ENCODE assay signal across 8 mouse cellular contexts in the genomic region with DNA sequence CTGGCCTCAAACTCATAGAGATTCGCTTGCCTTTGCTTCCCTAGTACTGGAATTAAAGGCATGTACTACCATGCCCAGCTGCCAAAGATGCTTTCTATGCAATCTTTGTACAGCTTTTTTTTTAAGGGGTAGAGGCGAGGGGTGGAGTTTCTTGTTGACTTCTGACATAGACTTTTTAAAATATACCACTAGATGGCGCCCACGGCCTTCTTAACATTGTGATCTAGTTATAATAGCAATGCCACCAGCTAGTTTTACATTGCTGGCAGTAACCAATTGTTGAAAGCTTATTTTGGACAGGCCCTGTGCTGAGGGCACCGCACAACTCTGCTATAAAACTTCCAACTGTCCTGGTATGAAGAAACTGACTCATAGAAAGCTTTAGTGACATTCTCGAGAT. TPM values are rescaled to one million over a fixed set of nuclear protein-coding genes. Genes with fewer than 3 reads are reported as not detected.
A peak's percentile ranks its signal among the peaks of the same experiment; 100 is the strongest.
DNase-seq lines count a peak whose midpoint lies in the region; ATAC-seq and TF ChIP-seq lines count a peak whose summit lies in the region.
"Had no signal": no experiment of that assay in that cellular context is flagged by ENCODE, and none has a peak within 500 bp of the region (broad histone marks: within the 10 kb centered on the region; RNA-seq: fewer than 3 reads in every experiment).

No protein-coding gene starts in this region.

- peak; percentile 31 for TF ChIP-seq CTCF in E14TG2a.4 (conservative IDR thresholded peaks at IDR 0.05; ENCODE audit: low read length)

- WGBS in forebrain, embryonic 13.5 days, result 17% methylated on average over 6 of the region's 6 CpGs
- WGBS in intestine, embryonic 14.5 days, result 15% methylated on average over 6 of the region's 6 CpGs
- WGBS in liver, embryonic 13.5 days (ENCODE audit: insufficient replicate concordance), result 15% methylated on average over 6 of the region's 6 CpGs
- WGBS in neural tube, embryonic 12.5 days, result 25% methylated on average over 6 of the region's 6 CpGs

- H3K27me3 ChIP-seq in E14TG2a.4 (ENCODE audit: insufficient read depth, low read length), result no peaks in the 10 kb centered on the region
- no peaks in the 10 kb centered on the region for H3K27me3 ChIP-seq in forebrain, embryonic 13.5 days
- H3K27me3 ChIP-seq in intestine, embryonic 14.5 days (replicated peaks; ENCODE audit: control insufficient read depth, insufficient read depth, low read length), result no peaks in the 10 kb centered on the region
- H3K27me3 ChIP-seq in liver, embryonic 13.5 days, result no peaks in the 10 kb centered on the region
- H3K27me3 ChIP-seq in neural tube, embryonic 12.5 days (replicated peaks), result no peaks in the 10 kb centered on the region
- H3K27me3 ChIP-seq: limb, embryonic 15.5 days had no signal

- no peaks in the 10 kb centered on the region for H3K4me1 ChIP-seq in E14TG2a.4 (replicated peaks; ENCODE audit: low read depth, low read length)
- H3K4me1 ChIP-seq in forebrain, embryonic 13.5 days, result no peaks in the 10 kb centered on the region
- H3K4me1 ChIP-seq in intestine, embryonic 14.5 days (replicated peaks; ENCODE audit: control insufficient read depth, insufficient read depth, low read length), result no peaks in the 10 kb centered on the region
- H3K4me1 ChIP-seq in liver, embryonic 13.5 days (replicated peaks), result no peaks in the 10 kb centered on the region
- H3K4me1 ChIP-seq in neural tube, embryonic 12.5 days, result no peaks in the 10 kb centered on the region

- no peak overlapping the region for H3K4me2 ChIP-seq in forebrain, embryonic 13.5 days
- no peak overlapping the region for H3K4me2 ChIP-seq in intestine, embryonic 14.5 days (ENCODE audit: low read length)
- no peak overlapping the region for H3K4me2 ChIP-seq in liver, embryonic 13.5 days
- no peak overlapping the region for H3K4me2 ChIP-seq in neural tube, embryonic 12.5 days (replicated peaks)
- H3K4me2 ChIP-seq: limb, embryonic 15.5 days had no signal

- no peaks in the 10 kb centered on the region for H3K9me3 ChIP-seq in E14TG2a.4 (ENCODE audit: low read length)
- no peaks in the 10 kb centered on the region for H3K9me3 ChIP-seq in forebrain, embryonic 13.5 days (replicated peaks)
- H3K9me3 ChIP-seq in intestine, embryonic 14.5 days (ENCODE audit: control insufficient read depth, low read length), result no peaks in the 10 kb centered on the region
- H3K9me3 ChIP-seq in liver, embryonic 13.5 days (replicated peaks), result no peaks in the 10 kb centered on the region
- no peaks in the 10 kb centered on the region for H3K9me3 ChIP-seq in neural tube, embryonic 12.5 days
- H3K9me3 ChIP-seq: limb, embryonic 15.5 days had no signal

- peak; percentile 81 for DNase-seq in A20 (ENCODE audit: low read depth, low spot score)
- DNase-seq in c-Kit-positive CD71-positive TER-119-positive erythroid progenitor cells, embryonic 14.5 days (ENCODE audit: low spot score), result peak; percentile 60
- DNase-seq in intestine, embryonic 14.5 days (ENCODE audit: low spot score), result peak; percentile 74
- peak; percentile 27 for DNase-seq in liver, embryonic 13.5 days

- H3K9ac ChIP-seq in forebrain, embryonic 13.5 days, result no peak overlapping the region
- H3K9ac ChIP-seq in intestine, embryonic 14.5 days (ENCODE audit: low read length), result no peak overlapping the region
- no peak overlapping the region for H3K9ac ChIP-seq in liver, embryonic 13.5 days
- H3K9ac ChIP-seq in neural tube, embryonic 12.5 days, result no peak overlapping the region
- H3K9ac ChIP-seq: limb, embryonic 15.5 days had no signal

- H3K4me3 ChIP-seq in E14TG2a.4 (replicated peaks; ENCODE audit: low read length), result no peak overlapping the region
- no peak overlapping the region for H3K4me3 ChIP-seq in forebrain, embryonic 13.5 days
- H3K4me3 ChIP-seq in intestine, embryonic 14.5 days (ENCODE audit: low read depth, low read length), result no peak overlapping the region
- H3K4me3 ChIP-seq in liver, embryonic 13.5 days (replicated peaks), result no peak overlapping the region
- H3K4me3 ChIP-seq in neural tube, embryonic 12.5 days, result no peak overlapping the region
- H3K4me3 ChIP-seq: limb, embryonic 15.5 days had no signal

- peak; percentile 77 for ATAC-seq in forebrain, embryonic 13.5 days
- ATAC-seq in intestine, embryonic 14.5 days (replicated peaks; ENCODE audit: low FRiP score, low TSS enrichment, low read depth), result 0 out of 2 replicates have a peak, but pooled peaks have one; percentile 24
- ATAC-seq in liver, embryonic 13.5 days (ENCODE audit: low read depth), result no peak
- peak; percentile 42 for ATAC-seq in neural tube, embryonic 12.5 days (ENCODE audit: low FRiP score, low read depth)

- no peaks in the 10 kb centered on the region for H3K36me3 ChIP-seq in E14TG2a.4 (ENCODE audit: insufficient read depth, low read length)
- no peaks in the 10 kb centered on the region for H3K36me3 ChIP-seq in forebrain, embryonic 13.5 days (ENCODE audit: poor library complexity, severe bottlenecking)
- peaks cover 69% of the 10 kb centered on the region for H3K36me3 ChIP-seq in intestine, embryonic 14.5 days (ENCODE audit: control insufficient read depth, insufficient read depth, low read length)
- no peaks in the 10 kb centered on the region for H3K36me3 ChIP-seq in liver, embryonic 13.5 days
- no peaks in the 10 kb centered on the region for H3K36me3 ChIP-seq in neural tube, embryonic 12.5 days

- no peak overlapping the region for H3K27ac ChIP-seq in forebrain, embryonic 13.5 days
- no peak overlapping the region for H3K27ac ChIP-seq in intestine, embryonic 14.5 days (ENCODE audit: low read depth)
- no peak overlapping the region for H3K27ac ChIP-seq in liver, embryonic 13.5 days
- H3K27ac ChIP-seq in neural tube, embryonic 12.5 days, result no peak overlapping the region
- H3K27ac ChIP-seq: limb, embryonic 15.5 days had no signal

RNA-seq across cellular contexts. Expression of a gene that starts 11.3 kb away (rescaled TPM):
- 4.4 and 6.2 TPM in 2 replicates for polyA plus RNA-seq in forebrain, embryonic 13.5 days (2015; fragmentation: Nextera tagmentation; extraction: Ambion mirVana)
- 1,786 and 2,002 TPM in 2 replicates for polyA plus RNA-seq in intestine, embryonic 14.5 days (2014; fragmentation: Nextera tagmentation; extraction: Ambion mirVana)
- polyA plus RNA-seq in liver, embryonic 13.5 days (2015; fragmentation: Nextera tagmentation; extraction: Ambion mirVana), result 23.9 and 24.4 TPM in 2 replicates
- polyA plus RNA-seq in neural tube, embryonic 12.5 days (2016; fragmentation: Nextera tagmentation; extraction: Ambion mirVana), result 45.0 and 60.4 TPM in 2 replicates

RNA-seq across cellular contexts. Expression of a gene that starts 46.4 kb away (rescaled TPM):
- polyA plus RNA-seq in forebrain, embryonic 13.5 days (2015; fragmentation: Nextera tagmentation; extraction: Ambion mirVana), result 0.19 and 0.40 TPM in 2 replicates
- 2.0 and 2.7 TPM in 2 replicates for polyA plus RNA-seq in intestine, embryonic 14.5 days (2014; fragmentation: Nextera tagmentation; extraction: Ambion mirVana)
- 1.9 and 2.7 TPM in 2 replicates for polyA plus RNA-seq in liver, embryonic 13.5 days (2015; fragmentation: Nextera tagmentation; extraction: Ambion mirVana)
- polyA plus RNA-seq in neural tube, embryonic 12.5 days (2016; fragmentation: Nextera tagmentation; extraction: Ambion mirVana), result 0.24 and 0.75 TPM in 2 replicates

RNA-seq across cellular contexts. Expression of a gene that starts 52.0 kb away (rescaled TPM):
- 2.9 and 3.8 TPM in 2 replicates for polyA plus RNA-seq in forebrain, embryonic 13.5 days (2015; fragmentation: Nextera tagmentation; extraction: Ambion mirVana)
- polyA plus RNA-seq in intestine, embryonic 14.5 days (2014; fragmentation: Nextera tagmentation; extraction: Ambion mirVana), result 14.6 and 17.0 TPM in 2 replicates
- 3.2 and 3.3 TPM in 2 replicates for polyA plus RNA-seq in liver, embryonic 13.5 days (2015; fragmentation: Nextera tagmentation; extraction: Ambion mirVana)
- polyA plus RNA-seq in neural tube, embryonic 12.5 days (2016; fragmentation: Nextera tagmentation; extraction: Ambion mirVana), result 5.8 and 6.8 TPM in 2 replicates

Comparison
In these comparisons a context has a peak if more than half of its experiments do, and no peak if none do; other contexts are left out.
1. DNase-seq: peak in every context shown above with its lines; median percentile 81 in A20; 74 in intestine, embryonic 14.5 days; 60 in c-Kit-positive CD71-positive TER-119-positive erythroid progenitor cells, embryonic 14.5 days; 27 in liver, embryonic 13.5 days.
2. RNA of a gene that starts 11.3 kb away (polyA plus RNA-seq): 1,786 to 2,002 TPM in intestine, embryonic 14.5 days; 45.0 to 60.4 TPM in neural tube, embryonic 12.5 days, 23.9 to 24.4 TPM in liver, embryonic 13.5 days and 4.4 to 6.2 TPM in forebrain, embryonic 13.5 days; every median in the first group is over 10 times any median in the second.